Mouse (Mus musculus): Measurements from ENCODE around the gene Pax2. TPM values are rescaled to one million over a fixed set of nuclear protein-coding genes. Genes with fewer than 3 reads are reported as not detected.

Pax2 gene
- total RNA-seq, 4 experiments from 2014 or later: 0.30 to 0.36 TPM; not detected in 2

- DNase-seq (ENCODE audit: low spot score in 2 of 2): no peak
Measured at GRCm38 (mm10) chr19:44748271-44748670, 7.6 kb upstream of the Pax2 start.

- no peak for DNase-seq (ENCODE audit: low spot score in 2 of 2)
Measured at GRCm38 (mm10) chr19:44749061-44749990, 6.5 kb upstream of the Pax2 start.

- DNase-seq (ENCODE audit: low spot score in 2 of 2): no peak
Measured at GRCm38 (mm10) chr19:44750051-44751041, 5.5 kb upstream of the Pax2 start.

- DNase-seq (ENCODE audit: low spot score in 2 of 2): no peak
Measured at GRCm38 (mm10) chr19:44751042-44751441, 4.8 kb upstream of the Pax2 start.

- DNase-seq (ENCODE audit: low spot score in 2 of 2): no peak
Measured at GRCm38 (mm10) chr19:44751551-44751950, 4.3 kb upstream of the Pax2 start.

DNA sequence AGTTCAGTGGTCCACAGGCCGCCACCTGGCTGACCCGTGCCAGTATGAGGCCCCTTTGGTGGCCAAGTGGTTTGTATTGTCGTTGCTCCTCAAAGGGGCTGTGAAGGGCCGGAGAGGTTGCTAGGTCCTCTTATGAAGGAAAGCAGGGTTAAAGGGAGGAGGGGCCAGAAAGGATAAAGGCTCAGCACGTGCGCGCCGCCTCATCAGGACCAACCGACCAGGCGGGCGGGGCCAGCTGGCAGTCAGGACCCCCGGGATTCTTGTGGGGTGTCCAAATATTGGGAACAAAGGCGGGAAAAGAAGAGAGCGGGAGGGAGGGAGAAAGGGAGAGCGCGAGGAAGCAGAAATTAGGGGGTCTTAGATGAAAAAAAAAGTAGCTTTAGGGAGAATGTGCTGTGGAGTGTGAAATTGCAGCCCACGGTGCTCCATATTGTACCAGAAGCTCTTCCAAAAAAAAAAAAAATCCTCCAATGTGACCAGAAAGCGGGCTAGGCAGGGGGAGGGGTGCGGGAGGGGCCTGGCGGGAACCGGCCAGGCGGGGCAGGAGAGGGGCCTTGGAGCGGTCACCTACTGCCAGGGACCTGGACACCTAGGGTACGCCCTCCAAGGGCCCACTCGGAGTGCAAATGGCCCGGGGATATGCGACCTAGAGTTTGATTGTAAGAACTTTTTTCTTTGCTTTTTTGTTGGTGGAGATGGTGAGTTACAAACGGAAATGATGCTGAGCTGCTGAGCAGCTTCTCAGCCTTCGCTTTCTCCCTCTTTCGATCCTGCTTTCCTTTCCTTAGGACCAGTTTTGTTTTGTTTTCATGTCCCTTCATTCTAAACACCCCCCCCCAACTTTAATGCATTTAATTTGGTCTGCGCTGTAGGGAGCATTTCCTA lies 3.5 kb upstream of the Pax2 start:
- no peak for DNase-seq (ENCODE audit: low spot score in 2 of 2)

DNA sequence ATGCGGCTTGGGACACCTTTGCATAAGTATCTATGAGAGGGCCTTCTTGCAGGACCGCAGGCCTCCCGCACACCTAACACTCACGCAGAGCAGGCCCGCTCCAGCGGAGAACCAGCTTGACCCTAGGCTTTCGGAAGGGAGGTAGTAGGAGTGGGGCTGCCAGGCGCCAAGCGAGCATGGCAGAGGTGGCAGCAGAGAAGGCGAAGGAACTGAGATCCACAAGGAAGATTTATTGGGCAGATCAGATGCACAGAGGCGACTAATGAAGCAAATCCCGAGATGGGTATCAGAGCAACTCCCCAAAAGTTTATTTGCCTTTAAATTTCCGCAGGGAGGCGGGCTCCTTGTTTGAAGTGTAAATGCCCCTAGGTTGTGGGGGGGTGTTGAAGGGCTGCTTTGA lies 2.5 kb upstream of the Pax2 start:
- no peak for DNase-seq (ENCODE audit: low spot score in 2 of 2)

DNA sequence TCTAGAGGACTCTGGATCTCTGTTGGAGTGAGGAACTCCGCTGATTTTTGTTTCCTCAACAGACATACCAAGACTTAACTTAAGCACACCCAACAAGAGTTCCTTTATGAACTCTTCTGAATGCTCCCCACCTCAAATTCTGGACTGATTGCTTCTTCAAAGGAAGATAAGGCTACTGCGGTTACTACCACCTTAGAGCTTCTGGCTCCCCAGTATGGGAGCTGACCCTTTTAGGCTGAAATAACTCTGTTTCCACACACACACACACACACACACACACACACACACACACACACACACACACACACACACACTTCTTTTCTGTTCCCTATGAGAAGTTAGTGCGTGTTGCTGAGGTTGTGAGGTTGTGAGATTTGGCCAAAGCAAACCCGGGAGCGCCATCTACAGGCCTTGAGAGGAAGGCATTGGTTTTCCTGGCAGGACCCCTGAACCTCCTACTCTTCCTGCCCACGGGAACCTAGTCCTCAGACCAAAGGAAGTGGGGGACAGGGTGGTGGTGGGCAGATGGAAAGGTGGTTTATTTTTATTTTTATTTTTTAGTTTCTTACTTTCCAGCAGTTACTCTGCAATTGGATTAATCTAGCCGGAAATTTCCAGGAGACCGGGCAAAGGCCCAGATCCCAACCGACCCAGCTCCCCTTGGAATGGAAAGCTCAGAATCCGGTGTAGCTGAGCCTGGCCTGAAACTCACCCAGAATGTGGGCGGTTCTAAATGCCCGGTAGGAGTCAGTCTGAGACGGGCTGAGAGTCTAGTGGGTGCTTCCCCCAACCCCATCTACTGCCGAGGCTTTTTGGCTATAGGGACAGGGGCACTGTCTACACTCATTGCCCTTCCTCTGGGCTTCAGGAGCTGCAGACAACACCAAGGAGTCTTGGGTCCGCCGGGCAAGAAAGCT lies 1.1 kb upstream of the Pax2 start:
- peak in 1 of 2 experiments; percentile 37 for DNase-seq (ENCODE audit: low spot score in 2 of 2)

DNA sequence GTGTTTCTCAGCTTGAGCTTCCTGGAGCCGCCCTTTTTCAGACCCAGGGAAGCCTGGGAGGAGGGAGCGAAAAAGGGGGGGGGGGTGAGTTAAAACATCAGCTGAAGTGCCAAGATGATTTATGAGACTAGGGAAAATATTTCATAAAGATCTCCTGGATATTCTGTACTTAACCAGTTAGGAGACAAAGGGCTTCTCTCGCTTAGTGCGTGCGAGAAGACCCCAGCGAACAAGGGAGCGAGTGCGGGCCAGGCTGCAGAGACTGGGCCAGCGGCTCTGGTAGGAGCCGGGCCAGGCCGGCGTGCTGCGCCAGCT lies 510 bp upstream of the Pax2 start:
- no peak for DNase-seq (ENCODE audit: low spot score in 2 of 2)

DNA sequence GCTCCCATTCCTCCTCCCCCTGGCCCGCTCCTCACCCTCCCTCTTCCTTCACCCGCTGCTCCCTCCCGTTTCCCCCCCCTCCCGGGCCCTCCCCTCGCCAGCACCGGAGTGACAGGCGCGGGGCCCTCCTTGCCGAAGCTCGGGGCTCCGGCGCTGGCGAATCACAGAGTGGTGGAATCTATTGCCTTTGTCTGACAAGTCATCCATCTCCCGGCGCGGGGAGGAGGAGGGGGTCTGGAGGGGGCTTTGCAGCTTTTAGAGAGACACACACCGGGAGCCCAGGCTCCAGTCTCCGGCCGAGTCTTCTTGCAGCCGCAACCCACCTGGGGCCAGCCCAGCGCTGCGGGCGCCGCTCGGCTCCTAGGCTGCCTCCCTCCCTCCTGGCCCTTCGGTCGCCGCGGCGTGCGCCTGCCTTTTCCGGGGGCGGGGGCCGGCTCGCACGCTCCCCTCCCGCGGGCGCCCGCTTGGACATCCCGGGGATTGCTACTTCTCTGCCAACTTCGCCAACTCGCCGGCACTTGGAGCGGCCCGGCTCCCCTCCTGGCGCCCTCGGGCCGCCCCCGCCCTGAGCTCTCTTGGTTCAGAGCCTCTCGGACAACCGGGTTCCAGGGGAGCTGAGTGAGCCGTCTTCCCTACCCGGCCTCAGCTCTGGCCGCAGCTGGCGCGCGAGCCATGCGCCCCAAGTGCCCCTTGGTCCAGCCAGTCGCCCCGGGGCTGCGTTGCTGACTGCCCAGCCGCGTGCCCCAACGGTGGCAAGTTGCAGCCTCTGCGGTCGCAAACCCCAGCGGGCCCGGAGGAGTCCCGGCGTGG lies 781 bp downstream of the Pax2 start:
- DNase-seq (ENCODE audit: low spot score in 2 of 2): no peak

DNA sequence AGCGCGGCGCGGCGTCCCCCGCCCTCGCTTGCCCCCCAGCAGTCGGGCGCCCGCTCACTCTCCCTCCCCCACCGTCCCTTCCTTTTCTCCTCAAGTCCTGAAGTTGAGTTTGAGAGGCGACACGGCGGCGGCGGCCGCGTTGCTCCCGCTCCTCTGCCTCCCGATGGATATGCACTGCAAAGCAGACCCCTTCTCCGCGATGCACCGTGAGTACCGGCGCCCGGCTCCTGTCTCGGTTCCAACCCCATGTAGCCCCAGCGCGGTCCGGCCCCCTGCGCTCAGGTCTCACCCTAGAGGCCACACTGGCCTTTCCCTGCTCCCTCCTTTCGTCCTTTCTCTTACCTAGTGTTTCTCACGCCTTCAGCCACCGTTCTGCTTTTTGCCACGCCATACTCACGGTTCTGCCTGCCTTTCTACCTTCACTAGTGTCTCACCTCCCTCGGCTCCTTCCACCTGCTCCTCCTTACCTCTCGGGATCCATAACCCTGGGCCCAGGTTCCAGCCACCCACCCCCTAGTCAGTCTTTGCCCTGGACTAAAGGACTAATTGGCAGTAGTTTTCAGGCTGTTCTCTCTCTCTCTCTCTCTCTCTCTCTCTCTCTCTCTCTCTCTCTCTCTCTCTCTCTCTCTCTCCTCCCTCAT lies 1.5 kb downstream of the Pax2 start:
- DNase-seq (ENCODE audit: low spot score in 2 of 2): no peak

DNA sequence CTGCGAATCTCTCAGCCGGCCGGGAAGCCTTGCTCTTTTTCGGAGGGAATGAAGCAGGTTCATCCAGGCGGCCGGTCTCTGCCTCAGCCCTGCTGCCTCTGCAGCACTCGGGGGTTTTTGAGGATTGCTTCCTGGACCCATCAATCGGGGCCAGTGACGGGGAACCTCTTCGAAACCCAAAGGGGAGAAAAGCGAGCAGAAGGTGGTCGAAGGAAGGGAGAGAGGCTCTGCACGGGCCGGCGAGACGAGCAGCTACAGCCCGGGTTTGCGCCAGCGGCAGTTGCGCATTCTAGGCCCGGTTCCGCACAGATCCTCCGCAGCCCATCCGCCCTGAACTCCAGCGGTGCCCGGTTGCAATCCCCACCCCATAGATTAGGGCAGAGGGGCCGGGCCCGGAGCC lies 3.0 kb downstream of the Pax2 start:
- DNase-seq (ENCODE audit: low spot score in 2 of 2): no peak

DNA sequence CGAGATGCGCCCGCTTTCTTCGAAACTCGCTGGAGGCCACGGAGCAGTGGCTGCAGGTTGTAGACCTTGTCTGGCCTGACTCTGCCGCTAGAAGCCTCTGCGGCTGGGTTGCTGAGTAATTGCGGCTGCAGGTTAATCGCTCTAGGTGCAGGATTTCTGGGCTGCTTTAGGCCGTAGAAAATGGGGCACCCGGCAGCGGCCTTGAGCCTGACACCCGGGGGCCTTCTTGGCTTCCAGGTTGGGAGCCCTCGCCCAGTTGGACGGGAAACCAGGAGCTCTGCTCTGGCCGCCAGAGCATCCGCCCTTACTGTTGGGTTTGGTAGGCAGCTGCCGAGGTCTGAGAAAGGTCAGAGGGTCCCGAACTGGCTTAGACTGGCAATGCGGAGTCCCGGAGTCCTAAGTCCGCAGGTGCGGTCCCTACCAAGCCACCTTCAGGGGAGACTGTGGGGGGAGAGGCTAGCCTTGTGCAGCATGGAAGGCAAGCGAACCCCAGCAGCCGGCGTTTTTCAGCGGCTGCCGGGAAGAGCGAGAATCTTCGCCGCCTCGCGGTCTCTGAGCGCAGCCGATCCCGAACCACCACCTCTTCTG lies 3.8 kb downstream of the Pax2 start:
- no peak for DNase-seq (ENCODE audit: low spot score in 2 of 2)

- DNase-seq (ENCODE audit: low spot score in 2 of 2): no peak
Measured at GRCm38 (mm10) chr19:44760259-44761131, 4.7 kb downstream of the Pax2 start.

DNA sequence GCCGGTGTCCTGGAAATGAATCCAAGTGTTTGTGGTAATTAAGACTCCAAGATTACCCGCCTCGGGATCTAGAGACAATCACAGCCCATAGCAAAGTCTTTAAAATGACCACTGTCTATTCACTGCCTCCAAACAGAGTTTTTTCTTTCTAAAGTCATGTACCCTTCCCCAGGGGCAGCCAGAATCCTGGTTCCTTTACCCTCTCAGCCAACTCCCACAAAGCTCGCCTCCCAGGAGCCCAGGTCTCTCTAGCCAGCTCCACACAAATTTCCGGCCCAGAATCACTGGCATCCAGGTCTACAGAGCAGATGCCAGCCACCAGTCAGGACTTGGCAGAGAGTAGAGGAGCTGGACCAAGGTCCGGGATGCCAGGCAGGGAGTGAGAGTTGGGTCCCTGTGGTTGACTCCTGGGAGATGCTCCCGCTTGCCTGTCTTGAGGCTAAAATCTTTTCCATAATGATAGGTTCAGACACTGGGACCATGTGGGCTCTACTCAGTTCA lies 6.3 kb downstream of the Pax2 start:
- DNase-seq (ENCODE audit: low spot score in 2 of 2): no peak

DNA sequence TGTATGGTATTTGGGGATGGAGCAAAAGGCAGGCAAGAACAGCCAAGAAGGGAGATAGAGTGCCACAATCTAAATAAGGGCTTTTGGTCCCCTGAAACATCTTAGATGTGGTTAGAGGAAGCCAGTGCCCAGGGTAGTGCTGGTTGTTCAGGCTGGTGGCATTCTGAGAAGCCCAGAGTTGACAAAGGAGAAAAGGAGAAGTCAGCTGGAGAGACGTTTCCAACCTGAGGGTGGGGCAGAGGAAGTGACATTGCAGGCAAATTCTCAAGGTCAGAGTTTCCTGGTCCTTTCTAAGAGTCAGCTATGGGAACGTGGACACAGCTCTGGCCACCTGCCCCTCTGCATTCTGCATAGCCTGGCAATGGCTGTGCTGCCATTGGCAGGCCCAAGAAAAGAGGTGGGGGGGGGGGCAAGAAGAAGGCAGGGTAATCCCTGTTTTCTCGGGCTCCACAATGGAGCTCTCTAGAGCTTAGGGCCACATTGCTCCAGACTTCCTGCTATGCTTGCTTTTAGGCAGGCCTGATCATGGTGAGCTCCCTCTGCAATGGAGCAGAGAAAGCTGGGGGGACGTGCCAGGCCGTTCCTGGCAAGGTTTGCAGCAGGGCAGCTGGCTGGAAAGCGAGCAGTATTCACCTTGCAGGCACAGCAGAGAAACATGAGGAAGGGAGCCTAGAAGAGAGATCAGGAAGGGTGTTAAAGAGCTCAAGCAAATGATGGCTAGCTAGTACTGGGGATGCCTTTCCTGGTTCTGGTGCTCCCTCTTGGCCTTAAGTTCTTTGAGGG lies 14.6 kb downstream of the Pax2 start:
- DNase-seq (ENCODE audit: low spot score in 2 of 2): no peak

Measured in layer of hippocampus, adult 8-10 months (tissue).